Mouse (Mus musculus): Measurements from ENCODE around the gene Dcdc2c. TPM values are rescaled to one million over a fixed set of nuclear protein-coding genes. Genes with fewer than 3 reads are reported as not detected.

Dcdc2c gene
- polyA plus RNA-seq (2016; fragmentation: Nextera tagmentation; extraction: Ambion mirVana), result 0.14 and 0.15 TPM in 2 replicates

GRCm38 (mm10) chr12:28552299-28552698 is at the start of gene Dcdc2c:
Dcdc2c (minus strand) TSS chr12:28552399.
- peak within 1 kb of the TSS; percentile 17; the same call in 1 of the 2 replicates for H3K27ac ChIP-seq (replicated peaks)
- no peak within 1 kb of the TSS for H3K4me3 ChIP-seq
- DNase-seq (ENCODE audit: low spot score), result no peak
- H3K27me3 ChIP-seq (ENCODE audit: low read depth, poor library complexity, severe bottlenecking), result peaks cover 3% of the 10 kb centered on the region; the same call in 1 of the 2 replicates
- no peaks in the 10 kb centered on the region for H3K9me3 ChIP-seq (replicated peaks)
- H3K36me3 ChIP-seq, result no peaks in the 10 kb centered on the region
- peaks cover 8% of the 10 kb centered on the region; the same call in 1 of the 2 replicates for H3K4me1 ChIP-seq
- 74% methylated on average over 15 of the region's 15 CpGs for WGBS

GRCm38 (mm10) chr12:28598526-28598991 is 46.4 kb upstream of the Dcdc2c start:
- no peak for DNase-seq (ENCODE audit: low spot score)
- Histone ChIP-seq H3K9me3 (replicated peaks) (no peaks in the 10 kb centered on the region), H3K4me3 (no peak overlapping the region), H3K4me1 (peaks cover 23% of the 10 kb centered on the region), H3K27me3 (ENCODE audit: low read depth, poor library complexity, severe bottlenecking) (no peaks in the 10 kb centered on the region), H3K36me3 (no peaks in the 10 kb centered on the region), H3K27ac (replicated peaks) (no peak overlapping the region)
- 61% methylated on average over 2 of the region's 2 CpGs for WGBS

- 84% methylated on average over 3 of the region's 3 CpGs for WGBS
- no peak for DNase-seq (ENCODE audit: low spot score)
- no peak overlapping the region for H3K27ac ChIP-seq (replicated peaks)
- no peaks in the 10 kb centered on the region for H3K9me3 ChIP-seq (replicated peaks)
- H3K27me3 ChIP-seq (ENCODE audit: low read depth, poor library complexity, severe bottlenecking), result no peaks in the 10 kb centered on the region
- H3K36me3 ChIP-seq, result no peaks in the 10 kb centered on the region
- H3K4me1 ChIP-seq, result peaks cover 23% of the 10 kb centered on the region
- no peak overlapping the region for H3K4me3 ChIP-seq
Measured at GRCm38 (mm10) chr12:28598110-28598509, 45.9 kb upstream of the Dcdc2c start.

DNA sequence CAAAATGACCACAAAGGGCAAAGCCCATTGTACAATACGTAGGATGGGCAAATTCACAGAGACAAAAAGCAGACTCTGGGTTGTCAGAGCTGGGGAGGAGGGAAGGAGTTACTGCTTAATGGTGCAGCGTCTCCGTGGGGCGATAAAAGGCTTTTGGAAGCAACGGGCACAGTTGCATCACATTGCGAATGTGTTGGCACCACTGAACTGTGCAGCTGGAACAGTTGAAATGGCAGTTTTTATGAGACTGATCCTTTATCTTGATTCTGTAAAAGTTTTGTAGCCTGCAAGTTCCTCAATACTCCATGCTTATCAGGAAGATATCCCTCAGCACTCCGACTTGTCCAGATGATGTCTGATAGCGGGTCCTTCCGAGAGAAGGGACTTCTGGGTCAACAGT is 45.5 kb upstream of the Dcdc2c start:
- no peak for DNase-seq (ENCODE audit: low spot score)
- Histone ChIP-seq H3K27ac (replicated peaks) (no peak overlapping the region), H3K4me1 (peaks cover 21% of the 10 kb centered on the region), H3K36me3 (no peaks in the 10 kb centered on the region), H3K27me3 (ENCODE audit: low read depth, poor library complexity, severe bottlenecking) (no peaks in the 10 kb centered on the region), H3K4me3 (no peak overlapping the region), H3K9me3 (replicated peaks) (no peaks in the 10 kb centered on the region)
- 85% methylated on average over 9 of the region's 9 CpGs for WGBS

DNA sequence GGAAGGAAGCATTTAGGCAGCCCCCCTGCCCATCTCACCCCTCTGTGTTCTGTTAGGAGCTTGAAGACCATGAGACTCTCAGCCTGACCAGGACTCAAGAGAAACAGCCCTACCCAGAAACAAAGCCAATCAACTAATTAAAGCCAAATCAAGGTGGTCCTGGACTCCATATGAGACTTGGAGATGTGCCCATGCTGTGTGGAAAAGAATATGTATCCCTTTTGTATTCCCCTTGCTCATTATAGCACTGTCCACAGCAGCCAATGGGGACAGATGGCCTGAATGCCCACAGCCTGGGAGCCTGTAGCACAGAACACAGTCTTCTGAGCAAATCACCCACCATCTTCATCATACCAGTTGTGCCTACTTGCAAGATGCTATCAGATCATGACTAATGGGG is 44.7 kb upstream of the Dcdc2c start:
- DNase-seq (ENCODE audit: low spot score), result no peak
- no peaks in the 10 kb centered on the region for H3K9me3 ChIP-seq (replicated peaks)
- H3K27me3 ChIP-seq (ENCODE audit: low read depth, poor library complexity, severe bottlenecking), result no peaks in the 10 kb centered on the region
- H3K36me3 ChIP-seq, result no peaks in the 10 kb centered on the region
- H3K27ac ChIP-seq (replicated peaks), result no peak overlapping the region
- H3K4me3 ChIP-seq, result no peak overlapping the region
- H3K4me1 ChIP-seq, result peaks cover 13% of the 10 kb centered on the region

DNA sequence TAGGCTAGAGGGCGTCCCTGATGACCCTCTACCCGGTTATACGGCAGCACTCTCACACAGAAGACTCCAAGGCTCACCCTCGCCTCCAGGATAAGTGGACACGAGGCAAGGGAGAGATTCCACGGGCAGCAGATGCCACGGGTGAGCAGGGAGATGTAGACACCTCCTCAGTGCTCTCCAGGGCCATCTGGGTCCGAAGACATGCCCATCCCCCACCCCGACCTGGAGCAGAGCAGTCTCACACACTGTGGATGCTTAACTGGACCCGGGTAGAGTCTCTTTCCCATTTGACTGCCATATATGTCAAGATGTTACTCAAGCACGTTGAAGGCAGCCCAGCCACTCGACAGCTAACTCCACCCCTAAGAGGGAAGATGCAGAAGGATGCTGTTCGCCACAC is 38.2 kb upstream of the Dcdc2c start:
- Histone ChIP-seq H3K4me1 (peaks cover 21% of the 10 kb centered on the region), H3K4me3 (no peak overlapping the region), H3K27me3 (ENCODE audit: low read depth, poor library complexity, severe bottlenecking) (peaks cover 23% of the 10 kb centered on the region), H3K36me3 (no peaks in the 10 kb centered on the region), H3K27ac (replicated peaks) (no peak overlapping the region), H3K9me3 (replicated peaks) (no peaks in the 10 kb centered on the region)
- no peak for DNase-seq (ENCODE audit: low spot score)
- WGBS, result 53% methylated on average over 13 of the region's 13 CpGs

DNA sequence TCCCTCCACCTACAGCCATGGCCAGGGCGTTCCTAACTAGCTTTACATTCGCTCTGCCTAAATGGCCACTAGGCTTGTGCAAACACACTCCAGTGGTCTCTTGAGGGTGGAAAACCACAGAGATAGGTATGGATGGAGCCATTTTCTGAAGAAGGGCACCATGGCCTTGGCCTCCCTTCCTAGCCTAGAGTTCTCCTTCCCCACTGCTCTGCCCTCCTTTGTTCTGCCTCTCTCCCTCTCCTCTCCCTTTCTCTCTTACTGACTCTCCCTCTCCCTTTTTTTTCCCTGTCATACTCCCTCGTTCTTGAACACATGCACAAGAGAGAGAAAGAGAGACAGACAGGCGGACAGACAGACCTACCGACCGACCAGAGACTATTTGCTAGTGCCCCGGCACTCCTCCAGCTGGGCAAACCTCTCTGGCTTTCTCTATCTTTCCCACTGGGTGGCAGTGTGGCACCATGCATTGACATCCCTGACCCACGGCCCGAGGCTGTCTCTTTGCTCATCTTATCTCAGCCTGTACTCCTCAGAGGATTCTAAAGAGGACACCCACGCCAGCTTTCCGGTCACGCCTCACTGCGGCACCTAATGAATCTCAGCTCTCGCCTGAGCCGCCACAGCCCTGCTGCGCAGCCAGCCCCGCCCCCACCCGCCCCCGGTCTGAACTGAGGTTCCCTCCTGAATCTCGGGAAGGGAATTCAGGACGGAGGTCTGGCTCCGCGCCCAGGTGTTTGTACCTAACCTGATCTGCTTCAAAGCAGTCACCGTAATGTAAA is 37.1 kb upstream of the Dcdc2c start:
- H3K9me3 ChIP-seq (replicated peaks), result no peaks in the 10 kb centered on the region
- peak; percentile 86 for DNase-seq (ENCODE audit: low spot score)
- H3K4me1 ChIP-seq, result peaks cover 21% of the 10 kb centered on the region
- 10% methylated on average over 23 of the region's 24 CpGs for WGBS
- H3K36me3 ChIP-seq, result no peaks in the 10 kb centered on the region
- H3K27me3 ChIP-seq (ENCODE audit: low read depth, poor library complexity, severe bottlenecking), result peaks cover 23% of the 10 kb centered on the region
- H3K27ac ChIP-seq (replicated peaks), result peak overlapping the region; percentile 78
- H3K4me3 ChIP-seq, result peak overlapping the region; percentile 58

DNA sequence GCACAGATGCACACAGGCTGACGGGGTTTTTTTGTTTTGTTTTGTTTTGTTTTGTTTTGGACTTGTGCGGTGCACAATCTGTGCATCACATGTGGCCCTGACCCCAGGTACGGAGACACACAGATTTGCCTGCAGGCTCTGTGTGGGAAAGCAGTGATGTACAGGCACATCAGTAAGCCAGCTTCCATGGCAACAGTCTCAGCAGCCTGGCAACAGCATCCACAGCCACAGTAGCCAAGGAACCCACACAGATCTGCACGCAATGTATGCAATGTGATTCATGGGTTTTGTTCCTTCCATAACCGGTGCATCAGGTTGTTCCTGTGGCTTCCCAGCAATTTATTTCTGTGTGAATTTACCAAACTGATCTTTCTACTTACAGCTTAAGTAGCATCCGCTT is 35.8 kb upstream of the Dcdc2c start:
- 81% methylated on average over 6 of the region's 6 CpGs for WGBS
- Histone ChIP-seq H3K27ac (replicated peaks) (no peak overlapping the region), H3K9me3 (replicated peaks) (no peaks in the 10 kb centered on the region), H3K4me3 (no peak overlapping the region), H3K27me3 (ENCODE audit: low read depth, poor library complexity, severe bottlenecking) (peaks cover 23% of the 10 kb centered on the region), H3K36me3 (no peaks in the 10 kb centered on the region), H3K4me1 (peaks cover 21% of the 10 kb centered on the region)
- no peak for DNase-seq (ENCODE audit: low spot score)

DNA sequence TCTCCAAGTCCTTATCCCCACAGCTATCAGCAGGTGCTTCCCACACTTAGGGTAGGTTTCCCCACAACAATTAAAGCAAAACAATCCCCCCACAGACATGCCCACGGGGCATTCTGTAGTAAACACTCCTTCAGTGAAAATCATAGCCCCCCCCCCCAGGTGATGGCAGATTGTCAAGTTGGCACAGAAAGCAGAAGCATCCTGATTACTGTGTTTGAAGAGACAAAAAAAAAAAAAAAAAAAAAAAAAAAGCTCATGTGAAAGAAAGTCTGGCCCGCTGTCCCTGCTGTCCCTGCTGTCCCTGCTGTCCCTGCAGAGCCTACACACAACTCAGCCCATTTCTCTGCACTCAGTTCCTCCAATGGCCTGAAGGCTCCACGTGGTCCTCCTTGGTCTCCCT is 31.8 kb upstream of the Dcdc2c start:
- no peak overlapping the region for H3K4me3 ChIP-seq
- no peaks in the 10 kb centered on the region for H3K36me3 ChIP-seq
- H3K27me3 ChIP-seq (ENCODE audit: low read depth, poor library complexity, severe bottlenecking), result peaks cover 8% of the 10 kb centered on the region
- DNase-seq (ENCODE audit: low spot score), result no peak
- H3K4me1 ChIP-seq, result peaks cover 5% of the 10 kb centered on the region
- H3K27ac ChIP-seq (replicated peaks), result no peak overlapping the region
- H3K9me3 ChIP-seq (replicated peaks), result no peaks in the 10 kb centered on the region
- WGBS, result 63% methylated on average over 3 of the region's 3 CpGs

GRCm38 (mm10) chr12:28582423-28582822 is 30.2 kb upstream of the Dcdc2c start, which contains the start of gene Allc:
Allc (minus strand) TSS chr12:28582523.
- H3K27me3 ChIP-seq (ENCODE audit: low read depth, poor library complexity, severe bottlenecking), result no peaks in the 10 kb centered on the region
- DNase-seq (ENCODE audit: low spot score), result no peak
- WGBS, result 90% methylated on average over 8 of the region's 8 CpGs
- no peaks in the 10 kb centered on the region for H3K9me3 ChIP-seq (replicated peaks)
- H3K36me3 ChIP-seq, result no peaks in the 10 kb centered on the region
- no peak within 1 kb of the TSS for H3K27ac ChIP-seq (replicated peaks)
- H3K4me1 ChIP-seq, result no peaks in the 10 kb centered on the region
- H3K4me3 ChIP-seq, result no peak within 1 kb of the TSS

DNA sequence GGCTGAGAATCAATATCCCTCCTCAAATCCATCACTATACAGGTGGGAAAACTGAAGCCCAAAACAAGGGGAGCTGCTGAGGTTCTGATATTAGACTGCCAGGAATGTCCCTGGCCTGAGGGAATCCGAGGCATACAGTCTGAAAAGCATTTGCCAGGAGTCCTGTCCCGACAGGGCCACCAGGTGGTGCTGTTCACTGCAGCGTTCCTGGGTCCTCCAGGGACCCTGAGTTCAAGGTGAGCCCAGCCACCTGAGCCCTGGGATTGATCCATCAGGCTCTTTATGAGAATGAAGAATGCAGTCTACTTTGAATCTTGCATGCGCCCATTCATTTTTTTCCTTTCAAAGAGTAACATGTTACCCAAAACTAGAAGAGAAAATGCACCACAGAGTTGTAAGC is 26.9 kb upstream of the Dcdc2c start:
- no peaks in the 10 kb centered on the region for H3K4me1 ChIP-seq
- no peak overlapping the region for H3K27ac ChIP-seq (replicated peaks)
- no peaks in the 10 kb centered on the region for H3K27me3 ChIP-seq (ENCODE audit: low read depth, poor library complexity, severe bottlenecking)
- H3K4me3 ChIP-seq, result no peak overlapping the region
- WGBS, result 30% methylated on average over 4 of the region's 4 CpGs
- no peaks in the 10 kb centered on the region for H3K36me3 ChIP-seq
- H3K9me3 ChIP-seq (replicated peaks), result no peaks in the 10 kb centered on the region
- DNase-seq (ENCODE audit: low spot score), result peak; percentile 32

GRCm38 (mm10) chr12:28578147-28578546 is 25.9 kb upstream of the Dcdc2c start:
- Histone ChIP-seq H3K27ac (replicated peaks) (no peak overlapping the region), H3K4me1 (no peaks in the 10 kb centered on the region), H3K4me3 (no peak overlapping the region), H3K27me3 (ENCODE audit: low read depth, poor library complexity, severe bottlenecking) (no peaks in the 10 kb centered on the region), H3K9me3 (replicated peaks) (no peaks in the 10 kb centered on the region), H3K36me3 (no peaks in the 10 kb centered on the region)
- DNase-seq (ENCODE audit: low spot score), result no peak
- WGBS, result 90% methylated on average over 3 of the region's 3 CpGs

- 84% methylated on average over 6 of the region's 6 CpGs for WGBS
- no peaks in the 10 kb centered on the region for H3K9me3 ChIP-seq (replicated peaks)
- no peaks in the 10 kb centered on the region for H3K36me3 ChIP-seq
- no peaks in the 10 kb centered on the region for H3K4me1 ChIP-seq
- H3K27ac ChIP-seq (replicated peaks), result no peak overlapping the region
- no peaks in the 10 kb centered on the region for H3K27me3 ChIP-seq (ENCODE audit: low read depth, poor library complexity, severe bottlenecking)
- no peak overlapping the region for H3K4me3 ChIP-seq
- DNase-seq (ENCODE audit: low spot score), result no peak
Measured at GRCm38 (mm10) chr12:28575366-28576070, 23.3 kb upstream of the Dcdc2c start.
